Mouse (Mus musculus): Measurements from ENCODE around the gene Disc1.

DNA sequence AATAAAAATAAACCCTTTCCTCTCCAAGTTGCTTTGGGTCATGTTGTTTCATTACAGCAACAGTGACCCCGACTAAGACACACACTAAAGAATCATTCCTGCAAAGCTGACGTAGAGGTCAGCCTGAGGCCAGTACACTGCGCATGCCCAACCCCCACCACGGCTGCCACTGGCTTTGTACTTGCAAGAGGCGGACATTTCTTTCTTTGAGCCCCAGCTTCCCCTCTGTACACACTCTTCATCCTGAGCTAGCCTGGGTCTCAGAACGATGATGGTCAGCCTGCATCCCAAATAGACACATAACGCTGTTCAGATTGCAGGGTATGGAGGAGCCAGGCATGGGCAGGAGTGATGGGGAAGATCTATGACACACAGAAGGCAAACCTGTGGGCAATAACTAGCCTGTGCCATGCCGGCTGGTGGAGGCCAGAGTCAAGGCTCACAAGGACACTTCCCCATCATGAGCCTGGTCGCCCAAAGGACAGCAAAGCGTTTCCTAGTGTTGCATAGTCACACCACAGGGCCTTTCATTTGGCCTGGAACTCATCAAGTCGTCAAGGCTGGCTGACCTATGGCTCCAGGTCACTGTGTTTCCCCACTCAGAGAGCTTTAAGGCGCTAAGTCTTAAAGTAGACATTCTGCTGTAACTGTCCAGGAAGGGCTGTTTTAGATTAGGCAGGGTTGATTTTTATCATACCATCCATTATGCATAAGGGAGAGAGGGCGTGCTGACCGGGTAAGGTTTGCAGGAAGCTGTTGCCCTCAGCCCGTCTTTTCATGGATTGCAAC, 13.2 kb upstream of the Disc1 start:
- TF ChIP-seq CTCF (IDR thresholded peaks at IDR 0.05; ENCODE audit: control insufficient read depth, insufficient read depth, low read length): no peak
- TF ChIP-seq POLR2A (IDR thresholded peaks at IDR 0.05; ENCODE audit: borderline replicate concordance, control insufficient read depth, low read depth, low read length): no peak
